Mouse (Mus musculus) gastrocnemius, postnatal 4 days (tissue): ENCODE data around the gene Peg3. TPM values are rescaled to one million over a fixed set of nuclear protein-coding genes. Genes with fewer than 3 reads are reported as not detected.

Experiments used
- DNase-seq, 2 experiments: peaks; one replicate each; pipeline ENCODE4 v3.0.0; 2021 to 2022; ENCODE audit warnings: low spot score in 2 of 2, mixed read lengths in 2 of 2
- total RNA-seq, 2 experiments: library from RNA; stranded (reverse); gene quantifications; 2 replicates each; pipeline ENCODE4 v1.2.3; 2021

Gene Peg3
- total RNA-seq, 2 experiments from 2014 or later = 567 to 584 TPM

DNA sequence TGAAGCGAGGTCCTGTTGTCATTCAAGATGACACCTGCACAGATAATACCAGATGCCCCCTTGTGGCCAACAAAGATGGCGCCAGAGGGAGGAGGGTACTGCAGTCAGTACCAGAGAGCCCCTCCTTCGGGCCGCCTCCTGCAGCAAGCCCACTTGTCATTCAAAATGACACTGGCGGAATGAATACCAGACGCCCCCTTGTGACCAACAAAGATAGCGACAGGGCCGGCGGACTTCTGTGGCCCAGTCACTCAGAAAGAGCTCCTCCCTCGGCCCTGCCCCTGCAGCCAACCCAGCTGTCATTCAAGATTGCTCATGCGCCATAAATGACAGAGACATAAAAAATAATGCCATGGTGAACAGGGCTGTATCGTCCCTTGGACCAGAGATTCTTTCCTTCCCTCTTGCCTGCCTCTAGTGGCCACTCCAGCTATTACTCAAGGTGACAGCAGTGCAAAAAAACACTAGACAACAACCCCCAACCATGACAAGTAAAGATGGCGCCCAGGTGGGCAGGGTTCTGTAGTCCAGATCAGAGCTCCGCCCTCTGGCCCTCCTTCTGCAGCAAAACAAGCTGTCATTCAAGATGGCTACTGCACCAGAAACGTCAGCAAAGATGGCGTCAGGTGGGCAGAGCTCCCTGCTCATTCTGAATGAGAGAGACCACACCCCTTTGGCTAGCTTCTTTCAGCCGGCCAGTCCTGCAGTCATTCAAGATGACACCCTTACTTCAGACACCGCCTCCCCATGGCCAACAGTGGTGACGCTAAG, 2.7 kb downstream of the Peg3 start:
- DNase-seq = peak; percentile 47 to 74

DNA sequence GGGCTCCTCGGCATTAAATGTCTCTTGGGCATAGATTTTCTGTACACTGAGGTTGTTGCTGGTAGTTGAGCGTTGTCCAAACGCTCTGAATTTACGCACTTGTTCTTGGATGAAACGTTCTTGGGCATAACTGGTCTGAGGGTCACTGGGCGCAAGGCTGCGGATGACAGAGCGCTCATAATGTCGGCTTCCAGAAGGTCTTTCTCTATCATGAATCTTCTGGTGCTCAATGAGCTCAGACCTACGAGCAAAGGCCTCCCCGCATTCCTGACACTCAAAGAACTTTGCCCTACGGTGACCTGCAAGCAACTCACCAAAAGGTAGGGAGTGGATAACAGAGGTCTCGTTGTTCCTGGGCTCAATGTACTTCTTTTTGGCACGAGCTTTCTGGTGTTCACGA, 20.8 kb downstream of the Peg3 start:
- no peak for DNase-seq

DNA sequence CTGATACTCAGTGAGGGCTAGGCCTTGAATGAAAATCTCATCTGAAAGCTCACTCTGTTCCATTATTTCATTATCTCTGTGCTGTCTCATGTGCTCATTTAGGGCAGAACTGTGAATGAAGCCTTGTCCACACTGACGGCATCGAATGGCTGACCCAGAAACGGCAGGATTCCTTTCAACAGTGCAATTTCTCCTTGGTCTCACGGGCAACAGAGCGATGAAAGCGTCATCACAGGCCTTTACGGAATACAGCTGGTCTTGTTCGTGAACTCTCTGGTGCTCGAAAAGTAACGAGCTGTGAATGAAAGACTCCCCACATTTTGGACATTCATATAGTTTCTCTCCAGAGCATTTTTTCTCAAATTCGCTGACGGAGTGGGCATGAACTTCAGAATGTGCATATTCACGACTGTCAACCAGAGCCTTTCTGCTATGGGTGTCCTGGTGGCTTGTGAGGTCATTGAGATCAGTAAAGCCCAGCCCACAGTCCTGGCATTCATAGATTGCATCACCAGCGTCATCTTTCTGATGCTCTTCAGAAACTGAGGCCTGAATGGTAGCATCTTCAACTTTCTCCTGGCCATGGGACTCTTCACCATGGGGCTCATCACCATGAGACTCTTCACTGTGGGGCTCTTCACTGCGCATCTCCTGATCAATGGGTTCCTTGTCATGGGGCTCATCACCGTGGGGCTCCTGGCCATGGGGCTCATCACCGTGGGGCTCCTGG, 21.6 kb downstream of the Peg3 start:
- no peak for DNase-seq

DNA sequence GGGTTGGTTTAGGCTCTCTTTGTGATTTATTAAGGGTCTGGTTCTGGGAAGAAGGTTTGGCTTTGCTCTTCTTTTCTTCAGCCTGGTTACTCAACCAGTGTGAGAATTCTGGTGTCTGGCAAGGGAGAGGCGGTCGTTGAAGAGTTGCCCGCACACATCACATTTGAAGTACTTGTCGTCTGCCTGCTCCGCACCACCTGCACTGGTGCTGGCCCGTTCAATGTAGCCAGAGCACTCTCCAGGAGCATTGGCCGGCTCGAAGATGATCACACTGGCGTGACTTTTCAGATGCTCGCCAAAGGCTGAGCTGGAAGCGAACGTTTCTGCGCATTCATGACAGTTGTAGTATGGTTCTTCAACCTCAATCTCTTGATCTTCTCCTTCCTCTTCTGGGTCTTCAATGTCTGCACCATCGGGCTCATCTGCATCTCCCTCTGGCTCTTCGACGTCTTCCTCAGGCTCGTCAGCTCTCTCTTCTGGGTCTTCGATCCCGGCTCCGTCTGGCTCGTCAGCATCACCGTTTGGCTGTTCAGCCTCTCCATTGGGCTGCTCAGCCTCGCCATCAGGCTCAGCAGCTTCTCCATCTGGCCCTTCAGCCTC, 22.7 kb downstream of the Peg3 start:
- DNase-seq = peak in 1 of 2 experiments; percentile 11

DNA sequence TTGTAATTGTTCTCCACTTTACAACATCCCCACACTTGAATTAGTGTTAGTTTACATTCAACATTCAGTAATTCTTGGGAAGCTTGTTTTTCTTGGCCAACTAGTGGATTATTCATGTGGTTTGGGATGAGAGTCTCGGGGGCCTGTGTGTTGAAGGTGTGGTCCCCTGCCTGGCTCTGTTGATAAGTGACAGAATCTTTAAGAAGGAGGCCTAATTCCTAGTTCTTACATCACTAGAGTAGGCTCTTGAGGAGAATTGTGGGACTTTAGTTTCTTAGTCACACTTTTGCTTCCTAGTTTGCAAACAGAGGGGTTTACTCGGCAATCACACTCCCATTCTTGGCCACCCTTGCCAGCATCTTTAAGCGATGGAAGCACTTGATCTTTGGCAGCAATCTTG, 31.0 kb downstream of the Peg3 start:
- no peak for DNase-seq

DNA sequence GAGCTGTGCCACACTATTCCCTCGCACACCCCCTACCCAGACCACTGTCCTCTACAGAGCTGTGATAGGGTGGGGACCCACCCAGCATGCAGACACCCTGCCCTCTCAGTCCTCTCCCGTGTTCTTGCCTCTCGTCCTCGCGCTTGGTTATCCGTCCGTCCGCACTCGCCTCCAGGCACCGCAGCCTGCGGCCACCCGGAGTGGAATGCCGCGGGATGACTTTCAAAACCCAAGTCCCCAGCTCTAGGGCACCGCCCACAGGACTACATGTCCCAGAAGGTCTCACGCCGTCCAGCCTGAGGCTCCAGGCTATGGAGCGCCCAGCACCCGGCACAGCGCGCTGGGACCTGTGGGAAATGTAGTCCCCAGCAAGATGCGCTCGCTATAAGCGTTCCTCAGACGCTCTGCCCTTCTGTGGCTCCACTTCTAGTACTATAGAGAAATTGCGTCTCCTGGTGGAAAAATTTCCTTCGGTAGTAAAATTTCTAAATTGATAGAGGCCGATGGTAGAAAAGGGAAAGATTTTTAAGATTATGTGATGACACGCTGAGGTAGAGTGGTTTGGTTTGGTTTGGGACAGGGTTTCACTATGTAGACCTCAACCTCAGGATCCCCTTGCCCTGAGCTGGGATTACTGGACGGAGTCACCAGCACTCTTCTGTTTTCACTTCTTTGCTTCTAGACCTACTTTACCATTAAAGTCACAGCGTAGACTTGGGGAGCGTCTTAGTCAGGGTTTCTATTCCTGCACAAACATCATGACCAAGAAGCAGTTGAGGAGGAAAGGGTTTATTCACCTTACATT, 33.8 kb downstream of the Peg3 start, which contains the start of gene Zim1:
Gene Zim1, minus strand, starts transcription at position 210 of the 805 bp plus-strand sequence.
- peak; percentile 77 to 89 for DNase-seq

DNA sequence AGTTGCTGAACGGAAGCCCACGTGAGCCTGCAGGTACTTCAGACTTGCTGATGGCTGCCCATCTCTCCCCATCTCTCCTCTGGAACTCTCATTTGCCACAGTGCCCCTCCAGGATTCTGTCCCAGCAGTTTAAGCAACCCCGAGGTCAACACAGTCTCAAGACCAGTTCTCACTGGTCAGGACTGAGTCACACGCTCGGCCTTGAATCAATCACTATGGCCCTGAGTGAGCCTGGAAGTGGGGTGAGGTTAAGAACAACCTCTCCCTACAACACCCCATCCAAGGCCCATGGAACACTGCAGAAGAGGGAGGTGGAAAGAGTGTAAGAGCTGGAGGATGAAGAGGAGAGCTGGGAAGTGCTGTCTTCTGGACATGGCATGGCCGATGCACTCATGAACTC, 44.7 kb downstream of the Peg3 start:
- DNase-seq = no peak

DNA sequence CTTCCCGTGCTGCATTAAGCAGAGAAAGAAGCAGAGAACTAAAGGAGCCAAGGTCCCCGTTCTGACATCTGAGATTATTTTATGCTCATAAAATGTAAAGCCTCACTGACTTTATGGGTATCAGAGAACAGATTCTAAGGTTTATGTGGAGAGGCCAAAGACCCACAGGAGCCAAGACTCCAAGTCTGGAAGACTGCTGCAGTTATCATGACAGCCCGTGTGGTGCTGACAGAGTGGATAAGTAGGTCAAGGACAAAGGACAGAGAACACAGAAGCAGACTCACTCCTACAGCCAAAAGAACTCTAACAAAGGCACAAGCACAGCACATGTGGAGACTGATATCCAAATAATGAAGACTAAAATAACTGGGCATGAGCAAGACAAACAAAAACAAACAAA, 63.5 kb downstream of the Peg3 start:
- DNase-seq = no peak

DNA sequence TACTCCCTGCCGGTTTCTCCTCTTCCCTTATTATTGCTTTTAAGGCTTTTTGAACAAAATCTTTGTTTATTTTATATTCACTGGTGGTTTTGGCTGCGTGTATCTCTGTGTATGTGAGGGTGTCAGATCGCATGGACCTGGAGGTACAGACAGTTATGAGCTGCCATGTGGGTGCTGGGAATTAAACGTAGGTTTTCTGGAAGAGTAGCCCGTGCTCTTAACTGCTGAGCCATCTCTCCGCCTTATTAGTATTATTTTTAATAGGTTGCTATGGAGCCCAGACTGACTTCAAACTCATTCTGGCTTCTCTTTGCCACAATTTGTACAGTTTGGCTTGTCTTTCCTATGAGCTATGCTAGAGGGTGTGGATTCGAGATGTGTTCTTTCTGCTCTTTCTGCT, 66.8 kb downstream of the Peg3 start:
- DNase-seq = no peak

DNA sequence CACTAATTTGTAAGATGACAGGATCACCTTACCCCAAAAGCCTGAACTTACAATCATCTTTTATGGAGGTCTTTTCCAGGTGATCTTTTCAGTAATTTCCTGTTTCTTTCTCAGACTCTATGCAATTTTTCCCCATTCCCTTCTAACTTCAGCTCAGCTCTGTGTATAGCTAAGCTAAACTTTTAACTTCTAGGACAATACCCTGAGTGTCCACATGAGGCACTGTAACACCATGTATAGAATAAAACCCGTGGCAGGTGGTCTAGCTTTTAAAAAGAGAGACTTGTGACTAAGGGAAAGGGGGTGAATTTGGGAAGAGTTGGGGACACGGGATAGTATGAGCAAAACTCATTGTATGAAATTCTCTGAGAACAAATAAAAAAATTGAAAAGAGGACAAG, 70.6 kb downstream of the Peg3 start:
- DNase-seq = no peak

DNA sequence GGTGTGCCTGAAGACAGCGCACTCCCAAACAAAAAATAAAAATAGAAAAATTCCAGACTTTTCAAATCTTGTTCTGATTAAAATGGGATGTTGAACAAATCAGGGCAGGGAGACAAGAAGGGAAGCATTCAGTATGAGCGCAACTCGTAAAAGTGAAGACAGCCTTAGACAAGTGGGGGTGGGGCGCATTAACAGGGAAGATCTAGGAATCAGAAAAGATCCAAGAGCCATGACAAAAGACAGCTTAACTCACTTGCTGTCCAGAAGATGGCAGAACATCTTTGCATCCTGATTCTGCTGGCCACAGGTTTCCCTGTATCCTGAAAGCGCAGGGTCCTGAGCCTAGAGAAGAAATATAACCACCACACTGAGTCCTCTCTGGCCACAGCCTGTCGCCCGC, 71.6 kb downstream of the Peg3 start:
- DNase-seq = no peak

Other genes with a start within 250 kb of the Peg3 start
- not detected for gene Olfr5, start 243.5 kb downstream of the Peg3 start, total RNA-seq
- gene Olfr1347, start 230.7 kb downstream of the Peg3 start, total RNA-seq = not detected
- not detected for gene Olfr1348, start 221.7 kb downstream of the Peg3 start, total RNA-seq
- gene Olfr1349, start 207.5 kb downstream of the Peg3 start, total RNA-seq = not detected
- not detected for gene Olfr1350, start 165.6 kb downstream of the Peg3 start, total RNA-seq
- gene Zim1, start 34.0 kb downstream of the Peg3 start, total RNA-seq = 100 to 1,000 TPM; 397 to 406 TPM
- gene Usp29, start 147 bp upstream of the Peg3 start, total RNA-seq = 10 to 100 TPM; 26.6 to 33.7 TPM